Mouse (Mus musculus) regulatory T cell (primary cell): Measurements from ENCODE around the gene Aplnr.

Experiments
- in situ Hi-C: fragments of 300-600 bp; cut with MboI, MseI; formaldehyde crosslinking; loops from one replicate; pipeline ENCODE4 v1.15.1; 2025; ENCODE audit warnings: high pct_unique_total_duplicates

Gene Aplnr

GRCm38 (mm10) chr2:85136089-85136488 is at the start of gene Aplnr:
Gene Aplnr, plus strand, starts transcription at chr2:85136225.
- in situ Hi-C loops: loop anchor here (25.0 kb wide), 1 partner anchor 901 kb away; the partner anchor contains the start of gene Olfr1034

GRCm38 (mm10) chr2:85088716-85089646 is 47.0 kb upstream of the Aplnr start:
- in situ Hi-C loops: no loop called here

GRCm38 (mm10) chr2:85091325-85091724 is 44.7 kb upstream of the Aplnr start:
- in situ Hi-C loops: loop anchor here (10.0 kb wide), 1 partner anchor 743 kb away; no protein-coding TSS in a partner anchor

DNA sequence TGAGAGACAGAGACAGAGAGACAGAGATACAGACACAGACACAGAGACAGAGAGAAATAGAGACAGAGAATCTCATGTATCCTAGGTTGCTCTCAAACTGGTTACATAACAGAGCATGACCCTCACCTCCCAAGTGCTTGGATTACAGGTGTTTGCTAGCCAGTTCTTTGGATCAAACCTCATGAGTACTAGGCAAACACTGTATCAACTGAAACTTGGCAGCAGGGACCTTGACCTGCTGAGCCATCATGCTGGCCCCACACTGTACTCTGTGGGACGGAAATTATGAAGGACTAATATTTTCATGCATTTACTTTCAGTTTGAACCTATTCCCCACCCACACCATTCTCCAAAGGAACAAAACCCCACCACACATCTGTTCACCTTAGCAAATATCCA is 42.6 kb upstream of the Aplnr start:
- in situ Hi-C loops: loop anchor here (10.0 kb wide), 1 partner anchor 741 kb away; no protein-coding TSS in a partner anchor

GRCm38 (mm10) chr2:85095906-85096305 is 40.1 kb upstream of the Aplnr start:
- in situ Hi-C loops: loop anchor here (10.0 kb wide), 1 partner anchor 739 kb away; no protein-coding TSS in a partner anchor

- in situ Hi-C loops: loop anchor here (10.0 kb wide), 1 partner anchor 737 kb away; no protein-coding TSS in a partner anchor
These were observed 38.0 kb upstream of the Aplnr start for GRCm38 (mm10) chr2:85098014-85098413.

- in situ Hi-C loops: loop anchor here (10.0 kb wide), 1 partner anchor 736 kb away; no protein-coding TSS in a partner anchor
These were observed 37.1 kb upstream of the Aplnr start for GRCm38 (mm10) chr2:85098824-85099511.

DNA sequence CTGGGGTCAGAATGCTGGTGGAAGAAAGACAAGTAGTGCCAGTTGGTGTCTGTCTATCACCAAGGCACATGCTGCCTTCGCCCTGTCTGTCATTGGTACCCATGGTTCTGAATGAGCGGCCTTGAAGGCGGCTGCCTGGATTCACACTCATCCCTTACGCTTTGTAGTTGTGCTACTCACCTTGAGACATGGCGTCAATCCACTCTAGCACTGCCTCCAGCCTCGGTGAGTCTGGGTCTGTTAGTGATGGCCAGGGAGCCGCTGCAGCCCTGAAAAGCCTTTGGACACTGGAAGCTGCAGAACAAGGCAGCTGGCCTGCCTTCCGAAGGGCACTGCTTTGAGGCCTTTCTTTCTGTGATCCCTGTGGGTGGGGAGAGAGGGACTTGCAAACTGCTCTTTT is 32.8 kb upstream of the Aplnr start:
- in situ Hi-C loops: no loop called here

DNA sequence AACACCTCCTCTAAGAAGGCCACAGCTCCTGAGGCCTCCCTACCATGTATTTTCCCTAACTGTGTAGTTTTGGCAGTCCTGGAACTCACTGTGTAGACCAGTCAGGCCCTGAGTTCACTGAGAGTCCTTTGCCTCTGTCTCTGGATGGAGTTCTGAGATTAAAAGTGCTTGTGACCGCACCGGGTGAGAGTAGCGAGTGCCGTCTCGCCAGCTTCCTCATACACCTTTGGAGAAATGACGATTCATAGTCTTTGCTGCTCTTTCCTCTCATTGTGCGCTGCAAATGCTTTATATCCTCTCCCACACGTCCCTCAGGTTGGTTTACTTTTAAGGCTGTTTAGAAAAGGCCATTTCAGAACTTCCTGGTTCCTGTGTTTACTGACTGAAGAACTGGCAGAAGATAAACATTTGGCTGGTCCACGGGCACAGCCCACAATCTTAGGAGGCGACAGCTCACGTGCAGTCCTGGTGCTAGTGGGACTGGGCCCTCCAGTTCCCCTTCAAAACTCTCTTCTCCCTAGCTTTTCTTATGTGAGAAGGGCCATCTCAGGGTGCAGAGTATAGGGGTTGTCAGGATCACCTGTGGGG is 30.5 kb upstream of the Aplnr start:
- in situ Hi-C loops: loop anchor here (5.0 kb wide), 1 partner anchor 48 kb away; no protein-coding TSS in a partner anchor

DNA sequence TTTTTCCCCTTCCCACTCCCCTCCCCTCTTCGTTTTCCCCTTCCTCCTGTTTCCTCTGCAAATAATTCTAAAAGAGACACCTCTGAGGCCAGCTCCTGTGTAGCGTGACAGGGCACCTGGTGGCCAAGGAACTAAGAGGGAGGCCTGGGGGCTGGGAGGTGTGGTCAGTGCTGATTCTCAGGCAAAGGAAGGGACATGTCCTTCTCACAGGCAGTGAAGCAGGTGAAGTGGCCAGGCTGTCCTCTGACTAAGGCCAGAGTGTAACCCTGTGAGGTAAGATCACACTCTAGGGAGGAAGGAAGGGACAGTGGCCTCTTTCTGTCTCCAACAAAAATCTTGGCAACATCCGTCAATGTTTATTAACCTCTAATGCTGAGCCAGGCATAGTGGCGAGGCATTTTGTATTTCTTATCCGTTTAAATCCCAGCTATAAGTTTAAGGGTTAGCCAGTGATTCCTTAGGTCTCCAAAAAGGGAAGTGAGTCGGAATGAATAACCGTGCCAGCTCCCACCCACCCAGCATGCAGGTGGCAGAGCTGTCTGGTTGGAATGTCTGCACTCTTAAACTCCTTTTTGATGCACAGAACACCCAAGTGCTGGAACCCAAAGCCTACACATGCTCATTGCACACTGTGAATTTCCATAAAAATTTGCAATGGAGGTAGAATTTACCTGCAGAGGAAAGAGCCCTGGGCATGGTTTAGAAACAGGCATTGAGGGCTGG is 29.8 kb upstream of the Aplnr start:
- in situ Hi-C loops: loop anchor here (5.0 kb wide), 1 partner anchor 49 kb away; no protein-coding TSS in a partner anchor

DNA sequence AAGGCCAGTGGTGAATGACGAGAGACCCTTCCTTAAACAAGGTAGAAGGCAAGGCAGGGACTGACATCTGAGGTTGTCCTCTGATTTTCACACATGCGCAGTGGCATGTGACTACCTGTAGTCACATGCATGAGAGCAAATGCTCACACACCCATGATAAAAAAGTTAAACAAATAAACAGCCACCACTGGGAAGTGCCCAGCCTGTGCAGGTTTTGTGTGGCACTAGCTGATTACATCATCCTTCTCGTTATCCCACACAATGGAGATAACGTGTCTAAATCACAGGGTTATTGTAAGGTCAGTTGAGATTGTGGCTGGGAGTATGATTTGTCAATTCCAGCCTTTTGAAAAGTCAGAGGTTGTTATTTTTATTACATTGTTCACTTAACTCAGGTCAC is 29.1 kb upstream of the Aplnr start:
- in situ Hi-C loops: loop anchor here (5.0 kb wide), 1 partner anchor 50 kb away; no protein-coding TSS in a partner anchor

DNA sequence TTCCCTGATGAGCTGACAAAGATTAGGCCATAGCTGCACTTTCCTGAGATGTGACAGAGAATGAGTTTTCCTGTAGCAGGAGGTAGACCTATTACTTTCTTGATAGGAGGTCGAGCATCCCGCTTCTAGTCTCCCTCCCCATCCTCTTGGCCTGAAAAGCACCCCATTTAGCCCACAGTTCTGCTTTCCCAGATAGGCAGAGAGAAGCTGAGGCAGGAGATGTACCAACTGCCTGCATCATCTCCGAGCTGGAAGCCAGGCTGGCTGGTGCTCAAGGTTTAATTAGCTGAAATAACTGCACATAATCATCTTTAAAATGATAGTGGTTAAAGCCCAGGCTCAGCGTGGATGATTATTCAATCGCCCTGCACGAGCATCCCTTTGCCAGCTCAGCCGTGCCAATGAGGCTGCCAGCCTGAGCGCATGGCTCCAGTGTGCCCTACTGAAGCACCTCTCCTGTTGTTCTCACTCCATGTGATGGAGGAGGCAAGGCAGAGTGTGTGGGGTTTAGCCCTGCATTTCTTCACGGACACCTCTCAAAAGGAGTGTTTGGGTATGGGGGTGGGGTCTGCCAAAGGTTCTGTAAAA is 25.6 kb upstream of the Aplnr start:
- in situ Hi-C loops: no loop called here

DNA sequence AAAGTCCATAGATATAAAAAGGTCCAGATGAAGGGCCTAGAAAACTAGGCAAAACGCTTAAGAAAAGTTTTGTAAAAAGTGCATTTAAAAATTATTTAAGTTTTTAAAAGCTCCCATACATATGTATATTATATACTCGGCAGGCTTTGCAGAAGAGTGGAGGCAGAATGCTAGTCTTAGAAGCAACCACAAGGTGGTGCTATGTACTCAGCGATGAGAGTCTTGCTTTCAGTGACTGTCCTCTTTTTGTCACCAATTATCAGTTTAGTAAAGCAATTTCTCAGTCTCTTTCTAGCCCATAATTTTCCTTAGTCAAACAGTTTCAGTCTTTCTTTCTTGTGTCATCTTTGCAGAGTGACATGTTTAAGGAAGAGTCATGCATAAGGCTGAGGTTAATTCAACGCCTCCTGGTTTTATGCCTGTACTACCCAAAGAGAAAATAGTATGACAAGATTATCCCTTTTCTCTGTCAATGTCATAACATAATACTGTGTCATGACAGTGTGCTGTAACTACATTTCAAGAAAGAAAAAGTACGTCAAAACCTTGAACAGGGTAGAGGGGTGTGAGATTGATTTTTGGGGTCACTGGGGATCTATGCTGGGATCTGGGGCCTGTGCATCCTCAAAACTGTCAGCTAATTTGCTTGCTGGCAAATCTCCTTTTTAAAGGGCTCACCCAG is 12.7 kb upstream of the Aplnr start:
- in situ Hi-C loops: loop anchor here (5.0 kb wide), 2 partner anchors 124 to 439 kb away; no protein-coding TSS in a partner anchor

DNA sequence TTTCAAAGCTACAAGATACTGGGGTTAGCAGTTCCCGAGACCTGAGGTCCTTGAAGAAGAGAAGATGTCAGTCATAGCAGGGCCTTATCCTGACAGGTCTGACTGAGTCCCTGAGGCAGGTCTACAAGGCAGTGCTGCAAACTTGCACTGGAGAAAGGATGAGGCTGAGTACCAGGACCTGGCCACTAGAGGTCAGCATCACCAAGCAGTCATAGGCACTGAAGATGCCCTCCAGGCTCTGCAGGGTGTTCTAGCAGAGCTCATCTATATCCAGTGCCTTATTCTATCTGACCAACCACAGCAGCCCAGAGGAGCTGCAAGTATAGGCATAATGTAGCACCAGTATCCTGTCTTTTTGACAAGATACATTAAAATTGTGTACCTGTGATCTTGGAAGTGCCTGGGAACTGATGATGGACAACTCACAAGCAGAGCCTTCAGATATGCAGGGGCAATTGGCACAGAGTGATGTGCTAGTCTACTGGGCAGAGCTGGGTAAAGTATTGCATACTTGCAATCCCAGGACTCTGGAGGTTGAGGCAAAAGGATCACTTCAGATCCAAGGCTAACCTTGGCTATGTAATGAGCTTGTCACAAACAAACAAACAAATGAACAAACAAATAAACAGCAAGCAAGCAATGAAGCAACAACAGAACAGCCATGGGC is 12.0 kb upstream of the Aplnr start:
- in situ Hi-C loops: loop anchor here (5.0 kb wide), 2 partner anchors 123 to 438 kb away; no protein-coding TSS in a partner anchor

DNA sequence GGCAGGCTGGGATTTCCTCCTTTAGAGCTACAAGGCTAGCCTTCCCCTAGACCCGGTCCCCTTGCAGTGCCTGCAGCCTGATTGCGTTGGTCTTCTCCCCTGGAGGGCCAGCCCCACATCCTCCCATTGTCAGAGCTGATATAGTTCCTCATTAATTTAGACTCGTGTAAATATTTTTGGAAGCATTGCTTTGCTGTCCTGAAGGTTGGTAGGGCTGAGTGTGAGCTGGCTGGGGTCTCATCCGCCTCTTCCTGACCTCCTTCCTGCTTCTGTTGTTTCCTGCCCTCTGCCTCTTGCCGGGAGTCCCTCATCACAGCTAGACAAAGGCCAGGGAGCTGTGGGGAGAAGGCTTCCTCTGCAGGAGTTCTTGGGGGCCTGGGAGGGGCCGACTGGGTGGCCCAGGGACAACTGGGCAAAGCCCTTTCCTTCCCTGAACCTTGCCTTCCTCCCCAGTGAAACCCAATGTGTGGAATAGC is 6.5 kb upstream of the Aplnr start:
- in situ Hi-C loops: loop anchor here (25.0 kb wide), 1 partner anchor 908 kb away; the partner anchor contains the start of gene Olfr1034

- in situ Hi-C loops: loop anchor here (25.0 kb wide), 1 partner anchor 906 kb away; the partner anchor contains the start of gene Olfr1034
These were observed 4.8 kb upstream of the Aplnr start for GRCm38 (mm10) chr2:85131226-85131625.

- in situ Hi-C loops: loop anchor here (25.0 kb wide), 1 partner anchor 906 kb away; the partner anchor contains the start of gene Olfr1034
These were observed 4.3 kb upstream of the Aplnr start for GRCm38 (mm10) chr2:85131724-85132123.

- in situ Hi-C loops: loop anchor here (25.0 kb wide), 1 partner anchor 905 kb away; the partner anchor contains the start of gene Olfr1034
These were observed 3.8 kb upstream of the Aplnr start for GRCm38 (mm10) chr2:85132204-85132603.

- in situ Hi-C loops: loop anchor here (25.0 kb wide), 1 partner anchor 902 kb away; the partner anchor contains the start of gene Olfr1034
These were observed 926 bp upstream of the Aplnr start for GRCm38 (mm10) chr2:85135099-85135498.
